Mouse (Mus musculus) spleen, adult 2 months (tissue): ENCODE measurements around the gene Gm20219. TPM values are rescaled to one million over a fixed set of nuclear protein-coding genes. Genes with fewer than 3 reads are reported as not detected.
A peak's percentile ranks its signal among the peaks of the same experiment; 100 is the strongest.

Experiments
- DNase-seq, 2 experiments: peaks; one replicate each; pipeline versions ENCODE4 v3.0.0 to v3.0.0-alpha.2; 2012 to 2021; ENCODE audit warnings: low spot score in 2 of 2, low read depth in 1 of 2
- H3K27ac ChIP-seq: fragments of 200-500 bp; 2 replicates; pipeline ENCODE4 v1.5.1; 2012; ENCODE audit warnings: low read length, inconsistent platforms; ENCODE audit not compliant: insufficient read depth
- H3K27me3 ChIP-seq: fragments of 200-500 bp; 2 replicates; pipeline ENCODE4 v1.6.1; 2012; ENCODE audit warnings: mild to moderate bottlenecking, moderate library complexity, low read length, inconsistent platforms; ENCODE audit not compliant: control insufficient read depth, insufficient read depth
- H3K36me3 ChIP-seq: fragments of 200-500 bp; 2 replicates; pipeline ENCODE4 v1.6.1; 2012; ENCODE audit warnings: mild to moderate bottlenecking, low read length, inconsistent platforms; ENCODE audit not compliant: control insufficient read depth, insufficient read depth
- H3K4me1 ChIP-seq: fragments of 200-500 bp; 2 replicates; pipeline ENCODE4 v1.6.1; 2011; ENCODE audit warnings: inconsistent platforms; ENCODE audit not compliant: control insufficient read depth, insufficient read depth, insufficient read length
- H3K4me3 ChIP-seq: fragments of 200-500 bp; 2 replicates; pipeline ENCODE4 v1.5.1; 2011; ENCODE audit warnings: mild to moderate bottlenecking, inconsistent platforms; ENCODE audit not compliant: insufficient read depth, insufficient read length; ENCODE audit errors: extremely low read depth
- CTCF ChIP-seq: fragments of 200-500 bp; IDR thresholded peaks from 2 replicates; pipeline ENCODE4 v1.5.1; 2011; ENCODE audit warnings: mild to moderate bottlenecking, inconsistent platforms; ENCODE audit not compliant: insufficient read depth, insufficient read length, insufficient replicate concordance; ENCODE audit errors: extremely low read depth
- POLR2A ChIP-seq: fragments of 200-500 bp; IDR thresholded peaks from 2 replicates; pipeline ENCODE4 v1.6.1; 2011; ENCODE audit warnings: low read depth, low read length, inconsistent platforms
- WGBS: fragments of 180-500 bp; shearing (Covaris S2); methylation state at CpG from one replicate; pipeline ENCODE4 v1.1.7; 2018; 5-methylcytosine and 5-hydroxymethylcytosine counted together
- polyA plus RNA-seq: library from polyadenylated mRNA; depleted of rRNA; stranded (reverse); fragments of >200 nt; gene quantifications from 2 replicates; pipeline ENCODE4 v1.2.3, GENCODE M21; 2012

The Gm20219 gene
- polyA plus RNA-seq, 1 experiment, result 4.4 TPM

- no peak for TF ChIP-seq POLR2A
- TF ChIP-seq CTCF, result no peak
- H3K36me3 ChIP-seq, result peaks cover 31% of the 10 kb centered on the region
- under 1% methylated on average over 61 of the region's 61 CpGs for WGBS
- H3K4me1 ChIP-seq, result peaks cover 19% of the 10 kb centered on the region
- peak in 1 of 2 experiments; percentile 46 for DNase-seq
- H3K27ac ChIP-seq, result peak overlapping the region; percentile 84
- no peaks in the 10 kb centered on the region for H3K27me3 ChIP-seq
- peak overlapping the region; percentile 80 for H3K4me3 ChIP-seq
Observed at GRCm38 (mm10) chr17:56585171-56585821, 31.1 kb upstream of the Gm20219 start.

GRCm38 (mm10) chr17:56584257-56585130 lies 30.3 kb upstream of the Gm20219 start, which contains the start of the genes Safb2 and Safb:
Safb2 (minus strand) TSS chr17:56584585.
Safb (plus strand) TSS chr17:56584825.
- under 1% methylated on average over 89 of the region's 101 CpGs for WGBS
- Histone ChIP-seq H3K4me3 (peak within 1 kb of the TSS; percentile 82), H3K27ac (peak within 1 kb of the TSS; percentile 98), H3K36me3 (peaks cover 30% of the 10 kb centered on the region), H3K27me3 (no peaks in the 10 kb centered on the region), H3K4me1 (peaks cover 19% of the 10 kb centered on the region)
- DNase-seq, result peak; percentile 98 to 99
- peak; percentile 85 for TF ChIP-seq POLR2A
- no peak for TF ChIP-seq CTCF

GRCm38 (mm10) chr17:56583611-56584256 lies 29.5 kb upstream of the Gm20219 start:
- peak in 1 of 2 experiments; percentile 7 for DNase-seq
- 1% methylated on average over 31 of the region's 33 CpGs for WGBS
- Histone ChIP-seq H3K27me3 (no peaks in the 10 kb centered on the region), H3K4me3 (peak overlapping the region; percentile 82), H3K27ac (peak overlapping the region; percentile 98), H3K4me1 (peaks cover 19% of the 10 kb centered on the region), H3K36me3 (peaks cover 30% of the 10 kb centered on the region)
- TF ChIP-seq CTCF, result no peak
- no peak for TF ChIP-seq POLR2A

GRCm38 (mm10) chr17:56583071-56583470 lies 28.9 kb upstream of the Gm20219 start:
- H3K36me3 ChIP-seq, result peaks cover 36% of the 10 kb centered on the region
- H3K27ac ChIP-seq, result no peak overlapping the region
- WGBS, result 63% methylated on average over 1 of the region's 1 CpGs
- no peaks in the 10 kb centered on the region for H3K27me3 ChIP-seq
- peaks cover 19% of the 10 kb centered on the region for H3K4me1 ChIP-seq
- H3K4me3 ChIP-seq, result peak overlapping the region; percentile 82; the same call in 1 of the 2 replicates
- TF ChIP-seq POLR2A (no peak), CTCF (no peak)
- no peak for DNase-seq

- H3K4me1 ChIP-seq, result no peaks in the 10 kb centered on the region
- no peak overlapping the region for H3K27ac ChIP-seq
- no peak overlapping the region for H3K4me3 ChIP-seq
- H3K27me3 ChIP-seq, result no peaks in the 10 kb centered on the region
- no peak for TF ChIP-seq CTCF
- TF ChIP-seq POLR2A, result no peak
- peaks cover 62% of the 10 kb centered on the region for H3K36me3 ChIP-seq
- WGBS, result 96% methylated on average over 3 of the region's 3 CpGs
- no peak for DNase-seq
Observed at GRCm38 (mm10) chr17:56572939-56573338, 18.8 kb upstream of the Gm20219 start.

- DNase-seq, result no peak
- H3K4me3 ChIP-seq, result no peak overlapping the region
- no peak overlapping the region for H3K27ac ChIP-seq
- H3K4me1 ChIP-seq, result no peaks in the 10 kb centered on the region
- H3K36me3 ChIP-seq, result peaks cover 61% of the 10 kb centered on the region
- 87% methylated on average over 1 of the region's 1 CpGs for WGBS
- H3K27me3 ChIP-seq, result no peaks in the 10 kb centered on the region
- TF ChIP-seq POLR2A, result no peak
- TF ChIP-seq CTCF, result no peak
Observed at GRCm38 (mm10) chr17:56572154-56572553, 18.0 kb upstream of the Gm20219 start.

GRCm38 (mm10) chr17:56570287-56570686 lies 16.1 kb upstream of the Gm20219 start:
- TF ChIP-seq CTCF, result no peak
- TF ChIP-seq POLR2A, result no peak
- Histone ChIP-seq H3K27me3 (no peaks in the 10 kb centered on the region), H3K4me3 (no peak overlapping the region), H3K27ac (no peak overlapping the region), H3K36me3 (peaks cover 67% of the 10 kb centered on the region), H3K4me1 (no peaks in the 10 kb centered on the region)
- 94% methylated on average over 4 of the region's 4 CpGs for WGBS
- no peak for DNase-seq
